Mouse (Mus musculus): Measurements from ENCODE around the gene Btg1-ps2.
"Not testable (repeated sequence)": the region's sequence is repeated elsewhere in the genome, so short reads cannot be mapped to it uniquely, and the experiment has no call there.

The Btg1-ps2 gene

GRCm38 (mm10) chrX:38043014-38043413 lies at the start of gene Btg1-ps2:
Btg1-ps2 (minus strand) TSS chrX:38043114.
- DNase-seq = not testable (repeated sequence)

GRCm38 (mm10) chrX:38085041-38085440 lies 42.1 kb upstream of the Btg1-ps2 start, which contains the start of gene Rhox11:
Rhox11 (minus strand) TSS chrX:38085141.
- DNase-seq = no peak

- peak; percentile 6 to 12 for DNase-seq
These were observed 41.3 kb upstream of the Btg1-ps2 start for GRCm38 (mm10) chrX:38084226-38084625.

GRCm38 (mm10) chrX:38066175-38066574 lies 23.3 kb upstream of the Btg1-ps2 start, which contains the start of gene Rhox10:
Rhox10 (plus strand) TSS chrX:38066475.
- DNase-seq = no peak

GRCm38 (mm10) chrX:38061544-38061943 lies 18.6 kb upstream of the Btg1-ps2 start:
- no peak for DNase-seq

- DNase-seq = no peak
These were observed 3.2 kb downstream of the Btg1-ps2 start for GRCm38 (mm10) chrX:38039666-38040065.

- DNase-seq = no peak
These were observed 9.1 kb downstream of the Btg1-ps2 start for GRCm38 (mm10) chrX:38033841-38034240.

GRCm38 (mm10) chrX:38018597-38018996 lies 24.3 kb downstream of the Btg1-ps2 start, which contains the start of gene Btg1-ps1:
Btg1-ps1 (minus strand) TSS chrX:38018815.
- DNase-seq = not testable (repeated sequence)

- DNase-seq = no peak
These were observed 34.2 kb downstream of the Btg1-ps2 start for GRCm38 (mm10) chrX:38008756-38009155.
